In genomic region chr15:31265404-31265803, GRCm38 (mm10) we compare ENCODE assay signal across 9 mouse cellular contexts. TPM values are rescaled to one million over a fixed set of nuclear protein-coding genes. Genes with fewer than 3 reads are reported as not detected.
A peak's percentile ranks its signal among the peaks of the same experiment; 100 is the strongest.
DNase-seq lines count a peak whose midpoint lies in the region; ATAC-seq lines count a peak whose summit lies in the region.
"Had no signal": no experiment of that assay in that cellular context is flagged by ENCODE, and none has a peak within 500 bp of the region (broad histone marks: within the 10 kb centered on the region; RNA-seq: fewer than 3 reads in every experiment).

No protein-coding gene starts in this region.

- no peaks in the 10 kb centered on the region for H3K9me3 ChIP-seq in embryonic facial prominence, embryonic 11.5 days (replicated peaks; ENCODE audit: control insufficient read depth, low read length)
- H3K9me3 ChIP-seq in embryonic facial prominence, embryonic 10.5 days = no peaks in the 10 kb centered on the region
- no peaks in the 10 kb centered on the region for H3K9me3 ChIP-seq in kidney, embryonic 15.5 days (replicated peaks)
- H3K9me3 ChIP-seq in forebrain, embryonic 15.5 days = no peaks in the 10 kb centered on the region
- H3K9me3 ChIP-seq in midbrain, embryonic 14.5 days (ENCODE audit: control insufficient read depth, low read length) = no peaks in the 10 kb centered on the region
- H3K9me3 ChIP-seq: heart, embryonic 10.5 days had no signal

- H3K27ac ChIP-seq in embryonic facial prominence, embryonic 11.5 days (replicated peaks; ENCODE audit: low read depth, low read length) = no peak overlapping the region
- H3K27ac ChIP-seq in embryonic facial prominence, embryonic 10.5 days (replicated peaks) = no peak overlapping the region; the same call in 1 of the 2 replicates
- no peak overlapping the region for H3K27ac ChIP-seq in kidney, embryonic 15.5 days
- no peak overlapping the region for H3K27ac ChIP-seq in forebrain, embryonic 15.5 days (replicated peaks)
- H3K27ac ChIP-seq in midbrain, embryonic 14.5 days (replicated peaks; ENCODE audit: low read depth, low read length) = no peak overlapping the region
- H3K27ac ChIP-seq: heart, embryonic 10.5 days had no signal

- no peak for DNase-seq in embryonic facial prominence, embryonic 11.5 days (ENCODE audit: low spot score)
- no peak for DNase-seq in embryonic facial prominence, embryonic 10.5 days (ENCODE audit: low spot score)
- no peak for DNase-seq in kidney, postnatal 14 days
- no peak for DNase-seq in midbrain, embryonic 14.5 days
- DNase-seq in adrenal gland, postnatal 14 days = no peak
- DNase-seq in adrenal gland, adult 18-20 months (ENCODE audit: low spot score in 2 of 2) = no peak

- H3K4me3 ChIP-seq in embryonic facial prominence, embryonic 11.5 days (ENCODE audit: low read depth, low read length) = no peak overlapping the region
- H3K4me3 ChIP-seq in embryonic facial prominence, embryonic 10.5 days = no peak overlapping the region
- no peak overlapping the region for H3K4me3 ChIP-seq in kidney, embryonic 15.5 days (replicated peaks)
- no peak overlapping the region for H3K4me3 ChIP-seq in forebrain, embryonic 15.5 days
- H3K4me3 ChIP-seq in midbrain, embryonic 14.5 days (replicated peaks; ENCODE audit: low read depth, low read length) = no peak overlapping the region
- H3K4me3 ChIP-seq: heart, embryonic 10.5 days had no signal

- no peak overlapping the region for H3K9ac ChIP-seq in embryonic facial prominence, embryonic 11.5 days (replicated peaks; ENCODE audit: low read length)
- H3K9ac ChIP-seq in kidney, embryonic 15.5 days = no peak overlapping the region
- no peak overlapping the region for H3K9ac ChIP-seq in forebrain, embryonic 15.5 days (replicated peaks)
- no peak overlapping the region for H3K9ac ChIP-seq in midbrain, embryonic 14.5 days (replicated peaks; ENCODE audit: low read length)

- no peaks in the 10 kb centered on the region for H3K36me3 ChIP-seq in embryonic facial prominence, embryonic 11.5 days (replicated peaks; ENCODE audit: control insufficient read depth, insufficient read depth, low read depth, low read length)
- no peaks in the 10 kb centered on the region for H3K36me3 ChIP-seq in embryonic facial prominence, embryonic 10.5 days (replicated peaks)
- no peaks in the 10 kb centered on the region for H3K36me3 ChIP-seq in kidney, embryonic 15.5 days
- H3K36me3 ChIP-seq in forebrain, embryonic 15.5 days = no peaks in the 10 kb centered on the region
- H3K36me3 ChIP-seq in midbrain, embryonic 14.5 days (ENCODE audit: control insufficient read depth, insufficient read depth, low read length) = no peaks in the 10 kb centered on the region
- H3K36me3 ChIP-seq: heart, embryonic 10.5 days had no signal

- no peaks in the 10 kb centered on the region for H3K27me3 ChIP-seq in embryonic facial prominence, embryonic 11.5 days (ENCODE audit: control insufficient read depth, insufficient read depth, low read length)
- H3K27me3 ChIP-seq in embryonic facial prominence, embryonic 10.5 days (replicated peaks; ENCODE audit: low read depth, poor library complexity, severe bottlenecking) = no peaks in the 10 kb centered on the region
- H3K27me3 ChIP-seq in kidney, embryonic 15.5 days = no peaks in the 10 kb centered on the region
- no peaks in the 10 kb centered on the region for H3K27me3 ChIP-seq in forebrain, embryonic 15.5 days
- no peaks in the 10 kb centered on the region for H3K27me3 ChIP-seq in midbrain, embryonic 14.5 days (ENCODE audit: control insufficient read depth, insufficient read depth, low read length)

- H3K4me2 ChIP-seq in embryonic facial prominence, embryonic 11.5 days (ENCODE audit: low read depth, low read length) = no peak overlapping the region
- H3K4me2 ChIP-seq in kidney, embryonic 15.5 days = no peak overlapping the region
- no peak overlapping the region for H3K4me2 ChIP-seq in forebrain, embryonic 15.5 days (replicated peaks)
- H3K4me2 ChIP-seq in midbrain, embryonic 14.5 days (ENCODE audit: low read length) = no peak overlapping the region

- H3K4me1 ChIP-seq in embryonic facial prominence, embryonic 11.5 days (ENCODE audit: control insufficient read depth, insufficient read depth, low read length) = no peaks in the 10 kb centered on the region
- peaks cover 10% of the 10 kb centered on the region for H3K4me1 ChIP-seq in embryonic facial prominence, embryonic 10.5 days
- peaks cover 28% of the 10 kb centered on the region; the same call in 1 of the 2 replicates for H3K4me1 ChIP-seq in kidney, embryonic 15.5 days
- no peaks in the 10 kb centered on the region for H3K4me1 ChIP-seq in forebrain, embryonic 15.5 days
- no peaks in the 10 kb centered on the region for H3K4me1 ChIP-seq in midbrain, embryonic 14.5 days (ENCODE audit: control insufficient read depth, insufficient read depth, low read length)

- 0 out of 2 replicates have a peak, but pooled peaks have one; percentile 14 for ATAC-seq in embryonic facial prominence, embryonic 11.5 days (replicated peaks; ENCODE audit: insufficient number of reproducible peaks, low FRiP score, low TSS enrichment, low read depth)
- ATAC-seq in kidney, embryonic 15.5 days (replicated peaks; ENCODE audit: low FRiP score) = peak; percentile 26
- peak; percentile 53; the same call in 1 of the 2 replicates for ATAC-seq in forebrain, embryonic 15.5 days (replicated peaks)
- peak; percentile 28; the same call in 1 of the 2 replicates for ATAC-seq in midbrain, embryonic 14.5 days (ENCODE audit: low FRiP score, low TSS enrichment)

- WGBS in embryonic facial prominence, embryonic 11.5 days = 91% methylated on average over 8 of the region's 8 CpGs
- WGBS in embryonic facial prominence, embryonic 10.5 days = 88% methylated on average over 8 of the region's 8 CpGs
- 89% methylated on average over 8 of the region's 8 CpGs for WGBS in kidney, embryonic 15.5 days
- 91% methylated on average over 8 of the region's 8 CpGs for WGBS in forebrain, embryonic 15.5 days
- WGBS in midbrain, embryonic 14.5 days = 90% methylated on average over 8 of the region's 8 CpGs

RNA-seq across cellular contexts. Expression of gene Dap, which starts 41.3 kb away (rescaled TPM):
- 56.2 and 61.4 TPM in 2 replicates for polyA plus RNA-seq in embryonic facial prominence, embryonic 11.5 days (2014; fragmentation: Nextera tagmentation; extraction: Ambion mirVana)
- polyA plus RNA-seq in embryonic facial prominence, embryonic 10.5 days (2016; fragmentation: Nextera tagmentation; extraction: Ambion mirVana) = 45.7 and 46.6 TPM in 2 replicates
- polyA plus RNA-seq in kidney, embryonic 15.5 days (2015; fragmentation: Nextera tagmentation; extraction: Ambion mirVana) = 86.3 TPM in 2 replicates
- polyA plus RNA-seq in forebrain, embryonic 15.5 days (2015; fragmentation: Nextera tagmentation; extraction: Ambion mirVana) = 18.7 and 19.7 TPM in 2 replicates
- 21.3 and 27.4 TPM in 2 replicates for polyA plus RNA-seq in midbrain, embryonic 14.5 days (2014; fragmentation: Nextera tagmentation; extraction: Ambion mirVana)
- 66.7 and 81.4 TPM in 2 replicates for total RNA-seq in adrenal gland, postnatal 14 days (2021)
- total RNA-seq in adrenal gland, adult 18-20 months (2021) = 10 to 100 TPM; 92.0 to 93.7 TPM
